Mouse (Mus musculus): ENCODE data around the gene Prr5. TPM values are rescaled to one million over a fixed set of nuclear protein-coding genes. Genes with fewer than 3 reads are reported as not detected.

Prr5 gene
- polyA plus RNA-seq, 1 experiment, result 8.1 TPM

DNA sequence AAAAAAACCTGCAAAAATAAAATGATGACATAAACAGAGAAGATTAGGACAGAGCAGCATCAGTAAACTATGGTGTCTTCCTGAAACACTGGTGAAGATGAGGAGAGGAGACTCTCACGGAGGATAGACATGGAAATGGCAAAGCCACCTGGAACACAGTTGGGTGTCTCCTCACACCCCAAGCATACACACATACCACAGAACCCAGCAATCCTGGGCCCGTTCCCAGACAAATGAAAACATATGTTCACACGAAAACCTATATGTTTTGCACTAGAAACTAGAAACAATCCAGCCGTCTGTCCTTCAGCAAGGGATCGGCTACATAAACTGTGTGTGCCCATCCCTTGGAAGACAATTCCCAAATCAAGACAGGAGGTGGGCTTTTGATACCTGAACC lies 9.6 kb upstream of the Prr5 start:
- H3K27me3 ChIP-seq (ENCODE audit: control insufficient read depth, insufficient read depth, insufficient read length), result no peaks in the 10 kb centered on the region
- no peak overlapping the region for H3ac ChIP-seq (ENCODE audit: control insufficient read depth, insufficient read length)
- no peak overlapping the region for H3K4me2 ChIP-seq (ENCODE audit: low read depth)
- TF ChIP-seq TCF12 (IDR thresholded peaks at IDR 0.05; ENCODE audit: insufficient read depth, poor library complexity, severe bottlenecking) (no peak), USF1 (IDR thresholded peaks at IDR 0.05; ENCODE audit: low read depth) (no peak)
- H3K79me2 ChIP-seq (ENCODE audit: control insufficient read depth, insufficient read depth), result no peaks in the 10 kb centered on the region
- H3K36me3 ChIP-seq (ENCODE audit: control insufficient read depth, insufficient read depth), result no peaks in the 10 kb centered on the region
- H3K4me3 ChIP-seq, result no peak overlapping the region

DNA sequence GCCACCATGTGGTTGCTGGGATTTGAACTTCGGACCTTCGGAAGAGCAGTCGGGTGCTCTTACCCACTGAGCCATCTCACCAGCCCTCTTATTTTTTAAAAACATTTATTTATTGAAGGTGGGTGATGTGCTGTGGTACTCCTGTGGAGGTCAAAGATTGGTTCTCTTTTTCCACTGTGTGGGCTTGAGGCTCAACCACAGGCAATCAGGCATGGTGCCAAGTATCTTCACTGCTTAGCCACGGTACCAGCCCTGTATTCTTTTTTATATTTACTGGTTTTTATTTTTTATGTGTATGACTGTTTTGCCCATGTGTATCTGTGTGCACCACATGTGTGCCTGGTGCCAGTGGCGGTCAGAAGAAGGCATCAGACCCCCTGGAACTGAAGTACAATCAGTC lies 8.1 kb upstream of the Prr5 start:
- no peaks in the 10 kb centered on the region for H3K27me3 ChIP-seq (ENCODE audit: control insufficient read depth, insufficient read depth, insufficient read length)
- no peak for TF ChIP-seq USF1 (IDR thresholded peaks at IDR 0.05; ENCODE audit: low read depth)
- TF ChIP-seq E2F4 (IDR thresholded peaks at IDR 0.05; ENCODE audit: insufficient read depth), result no peak
- TF ChIP-seq SRF (IDR thresholded peaks at IDR 0.05; ENCODE audit: control insufficient read depth, insufficient read length, low read depth), result no peak
- no peak for TF ChIP-seq MYOD1 (IDR thresholded peaks at IDR 0.05; ENCODE audit: control insufficient read depth in 1 of 3, insufficient read length in 2 of 3, low read depth in 2 of 3)
- TF ChIP-seq REST (IDR thresholded peaks at IDR 0.05; ENCODE audit: insufficient read depth, insufficient read length), result no peak
- TF ChIP-seq MYOG (IDR thresholded peaks at IDR 0.05; ENCODE audit: control insufficient read depth in 1 of 3, insufficient read depth in 1 of 3, insufficient read length in 2 of 3, low read depth in 2 of 3), result no peak
- no peak for TF ChIP-seq TCF12 (IDR thresholded peaks at IDR 0.05; ENCODE audit: insufficient read depth, poor library complexity, severe bottlenecking)
- TF ChIP-seq CEBPB (IDR thresholded peaks at IDR 0.05; ENCODE audit: insufficient read depth, poor library complexity, severe bottlenecking), result no peak
- no peak for TF ChIP-seq MAX (IDR thresholded peaks at IDR 0.05; ENCODE audit: low read depth)
- TF ChIP-seq POLR2A (IDR thresholded peaks at IDR 0.05; ENCODE audit: insufficient read length, low read depth), result no peak
- no peak for TF ChIP-seq POLR2AphosphoS2 (IDR thresholded peaks at IDR 0.05; ENCODE audit: insufficient read length, low read depth)
- TF ChIP-seq TCF3 (IDR thresholded peaks at IDR 0.05; ENCODE audit: insufficient read length, low read depth), result no peak
- H3K36me3 ChIP-seq (ENCODE audit: control insufficient read depth, insufficient read depth), result no peaks in the 10 kb centered on the region
- H3K4me3 ChIP-seq, result no peak overlapping the region
- H3K79me2 ChIP-seq (ENCODE audit: control insufficient read depth, insufficient read depth), result no peaks in the 10 kb centered on the region
- no peak overlapping the region for H3ac ChIP-seq (ENCODE audit: control insufficient read depth, insufficient read length)
- H3K4me2 ChIP-seq (ENCODE audit: low read depth), result no peak overlapping the region

DNA sequence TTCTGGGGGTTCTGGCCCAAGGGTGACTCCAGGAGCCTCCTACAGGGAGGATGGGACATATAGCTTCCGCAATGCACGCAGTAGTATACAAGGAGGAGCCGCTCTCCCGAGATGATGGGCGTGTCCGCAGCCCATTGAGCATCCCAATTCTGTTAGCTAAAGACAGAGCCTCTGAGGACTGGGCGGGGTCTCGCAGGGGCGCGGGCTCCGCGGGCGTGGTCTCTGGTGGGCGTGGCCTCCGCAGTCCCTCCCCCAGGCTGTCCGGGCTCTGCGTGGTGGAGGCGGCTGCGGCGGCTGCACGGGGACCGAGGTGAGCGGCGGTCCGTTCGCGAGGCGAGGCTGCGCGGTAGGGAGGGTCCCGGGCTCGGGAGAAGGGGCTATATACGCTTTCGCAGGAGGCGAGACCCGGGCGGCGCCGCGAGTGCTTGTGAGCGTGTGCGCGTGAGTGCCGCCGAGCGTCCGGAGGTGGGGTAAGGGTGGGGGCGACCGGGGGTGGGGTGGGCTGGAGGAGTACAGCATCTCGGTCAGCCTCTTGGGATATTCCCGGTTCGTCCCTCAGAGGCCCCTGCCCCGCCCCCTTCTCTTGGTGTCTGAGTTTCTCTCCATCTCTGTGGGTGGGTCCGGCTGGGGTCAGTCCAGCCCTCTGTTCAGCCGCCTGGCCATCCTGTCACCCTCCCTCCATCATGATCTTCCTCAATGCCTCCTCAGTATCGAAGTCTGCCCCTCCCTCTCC lies 6.3 kb upstream of the Prr5 start:
- no peak overlapping the region for H3ac ChIP-seq (ENCODE audit: control insufficient read depth, insufficient read length)
- H3K36me3 ChIP-seq (ENCODE audit: control insufficient read depth, insufficient read depth), result no peaks in the 10 kb centered on the region
- H3K27me3 ChIP-seq (ENCODE audit: control insufficient read depth, insufficient read depth, insufficient read length), result no peaks in the 10 kb centered on the region
- H3K4me3 ChIP-seq, result peak overlapping the region; percentile 5
- no peaks in the 10 kb centered on the region for H3K79me2 ChIP-seq (ENCODE audit: control insufficient read depth, insufficient read depth)
- H3K4me2 ChIP-seq (ENCODE audit: low read depth), result peak overlapping the region; percentile 63
- TF ChIP-seq POLR2AphosphoS2 (IDR thresholded peaks at IDR 0.05; ENCODE audit: insufficient read length, low read depth) (no peak), CEBPB (IDR thresholded peaks at IDR 0.05; ENCODE audit: insufficient read depth, poor library complexity, severe bottlenecking) (no peak), SRF (IDR thresholded peaks at IDR 0.05; ENCODE audit: control insufficient read depth, insufficient read length, low read depth) (no peak), POLR2A (IDR thresholded peaks at IDR 0.05; ENCODE audit: insufficient read length, low read depth) (peak; percentile 79), MYOD1 (IDR thresholded peaks at IDR 0.05; ENCODE audit: control insufficient read depth in 1 of 3, insufficient read length in 2 of 3, low read depth in 2 of 3) (peak in 1 of 3 experiments; percentile 20)

DNA sequence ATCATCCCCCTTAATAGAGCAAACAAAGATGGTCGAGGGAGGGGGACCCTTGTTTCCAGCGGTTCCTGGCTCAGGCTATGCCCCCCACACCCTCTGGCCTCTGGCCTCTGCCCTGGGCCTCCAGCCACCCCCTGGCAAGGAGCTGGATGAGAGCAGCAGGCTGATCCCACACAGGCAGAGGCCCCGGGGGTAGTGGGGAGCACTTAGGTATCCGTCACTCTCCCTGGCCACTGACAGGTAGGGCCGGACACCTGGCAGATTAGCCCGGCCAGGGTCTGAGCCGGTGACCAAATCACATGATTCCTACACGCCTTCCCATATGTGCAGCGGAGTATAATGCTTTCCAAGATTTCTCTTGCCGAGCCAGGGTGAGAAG lies 5.7 kb upstream of the Prr5 start:
- TF ChIP-seq TCF12 (IDR thresholded peaks at IDR 0.05; ENCODE audit: insufficient read depth, poor library complexity, severe bottlenecking) (no peak), REST (IDR thresholded peaks at IDR 0.05; ENCODE audit: insufficient read depth, insufficient read length) (no peak), MYOG (IDR thresholded peaks at IDR 0.05; ENCODE audit: control insufficient read depth in 1 of 3, insufficient read depth in 1 of 3, insufficient read length in 2 of 3, low read depth in 2 of 3) (no peak), TCF3 (IDR thresholded peaks at IDR 0.05; ENCODE audit: insufficient read length, low read depth) (no peak)
- H3K36me3 ChIP-seq (ENCODE audit: control insufficient read depth, insufficient read depth), result no peaks in the 10 kb centered on the region
- H3K27me3 ChIP-seq (ENCODE audit: control insufficient read depth, insufficient read depth, insufficient read length), result no peaks in the 10 kb centered on the region
- peak overlapping the region; percentile 63 for H3K4me2 ChIP-seq (ENCODE audit: low read depth)
- peak overlapping the region; percentile 5 for H3K4me3 ChIP-seq
- no peaks in the 10 kb centered on the region for H3K79me2 ChIP-seq (ENCODE audit: control insufficient read depth, insufficient read depth)
- H3ac ChIP-seq (ENCODE audit: control insufficient read depth, insufficient read length), result no peak overlapping the region

DNA sequence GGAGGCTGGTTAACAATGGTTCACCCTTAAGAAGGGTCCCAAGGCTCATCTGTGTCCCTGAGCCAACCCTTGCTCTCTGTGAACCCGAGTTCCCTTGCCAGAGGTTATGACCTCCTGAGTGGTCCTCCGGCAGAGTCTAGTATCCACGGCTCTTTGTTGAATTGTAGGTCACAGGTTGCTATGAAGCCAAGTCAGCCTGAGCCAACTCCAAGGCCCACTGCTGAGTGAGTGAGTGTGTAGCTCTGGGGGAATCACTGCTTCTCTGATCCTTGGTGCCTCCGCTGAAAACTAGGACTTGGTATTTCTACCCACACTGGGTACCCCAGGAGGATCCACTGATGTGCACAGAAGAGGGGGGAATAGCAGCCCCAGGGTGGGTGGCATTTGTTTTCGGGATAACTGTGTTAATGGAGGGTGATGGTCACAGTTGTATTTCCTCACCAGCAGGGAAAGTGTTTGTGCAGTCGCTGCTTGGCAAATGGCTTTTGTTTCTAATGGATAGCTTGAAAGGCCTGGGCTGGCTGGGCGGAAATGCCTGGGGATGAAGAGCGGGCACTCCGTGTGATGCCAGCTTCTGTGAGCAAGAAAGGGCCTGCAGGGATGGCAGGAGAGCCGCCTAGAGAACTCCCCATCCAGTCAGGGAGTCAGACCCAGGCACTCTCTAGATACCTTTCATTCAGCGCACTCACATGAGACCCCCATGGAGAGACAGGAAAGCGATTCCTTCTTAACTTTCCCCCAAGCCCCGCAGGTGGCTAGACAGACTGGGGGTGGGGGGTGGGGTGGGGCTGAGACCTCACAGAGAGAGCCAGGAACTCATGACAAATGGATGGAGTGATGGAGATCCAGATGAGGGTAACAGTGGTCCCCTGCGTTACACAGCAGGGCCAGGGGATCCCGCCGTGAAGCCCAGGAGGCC lies 4.6 kb upstream of the Prr5 start:
- TF ChIP-seq POLR2AphosphoS2 (IDR thresholded peaks at IDR 0.05; ENCODE audit: insufficient read length, low read depth), result no peak
- TF ChIP-seq SRF (IDR thresholded peaks at IDR 0.05; ENCODE audit: control insufficient read depth, insufficient read length, low read depth), result no peak
- TF ChIP-seq MAX (IDR thresholded peaks at IDR 0.05; ENCODE audit: low read depth), result no peak
- TF ChIP-seq MYOD1 (IDR thresholded peaks at IDR 0.05; ENCODE audit: control insufficient read depth in 1 of 3, insufficient read length in 2 of 3, low read depth in 2 of 3), result no peak
- no peak for TF ChIP-seq POLR2A (IDR thresholded peaks at IDR 0.05; ENCODE audit: insufficient read length, low read depth)
- no peak for TF ChIP-seq CEBPB (IDR thresholded peaks at IDR 0.05; ENCODE audit: insufficient read depth, poor library complexity, severe bottlenecking)
- no peak for TF ChIP-seq E2F4 (IDR thresholded peaks at IDR 0.05; ENCODE audit: insufficient read depth)
- no peak for TF ChIP-seq REST (IDR thresholded peaks at IDR 0.05; ENCODE audit: insufficient read depth, insufficient read length)
- TF ChIP-seq USF1 (IDR thresholded peaks at IDR 0.05; ENCODE audit: low read depth), result no peak
- no peak for TF ChIP-seq TCF3 (IDR thresholded peaks at IDR 0.05; ENCODE audit: insufficient read length, low read depth)
- TF ChIP-seq TCF12 (IDR thresholded peaks at IDR 0.05; ENCODE audit: insufficient read depth, poor library complexity, severe bottlenecking), result no peak
- no peak for TF ChIP-seq MYOG (IDR thresholded peaks at IDR 0.05; ENCODE audit: control insufficient read depth in 1 of 3, insufficient read depth in 1 of 3, insufficient read length in 2 of 3, low read depth in 2 of 3)
- Histone ChIP-seq H3K4me2 (ENCODE audit: low read depth) (no peak overlapping the region), H3K27me3 (ENCODE audit: control insufficient read depth, insufficient read depth, insufficient read length) (no peaks in the 10 kb centered on the region), H3K4me3 (no peak overlapping the region), H3ac (ENCODE audit: control insufficient read depth, insufficient read length) (no peak overlapping the region), H3K79me2 (ENCODE audit: control insufficient read depth, insufficient read depth) (no peaks in the 10 kb centered on the region), H3K36me3 (ENCODE audit: control insufficient read depth, insufficient read depth) (no peaks in the 10 kb centered on the region)
